Mouse (Mus musculus): ENCODE measurements around the gene Fam168b. TPM values are rescaled to one million over a fixed set of nuclear protein-coding genes. Genes with fewer than 3 reads are reported as not detected.

Fam168b gene
- polyA plus RNA-seq, 1 experiment, result 250 TPM

DNA sequence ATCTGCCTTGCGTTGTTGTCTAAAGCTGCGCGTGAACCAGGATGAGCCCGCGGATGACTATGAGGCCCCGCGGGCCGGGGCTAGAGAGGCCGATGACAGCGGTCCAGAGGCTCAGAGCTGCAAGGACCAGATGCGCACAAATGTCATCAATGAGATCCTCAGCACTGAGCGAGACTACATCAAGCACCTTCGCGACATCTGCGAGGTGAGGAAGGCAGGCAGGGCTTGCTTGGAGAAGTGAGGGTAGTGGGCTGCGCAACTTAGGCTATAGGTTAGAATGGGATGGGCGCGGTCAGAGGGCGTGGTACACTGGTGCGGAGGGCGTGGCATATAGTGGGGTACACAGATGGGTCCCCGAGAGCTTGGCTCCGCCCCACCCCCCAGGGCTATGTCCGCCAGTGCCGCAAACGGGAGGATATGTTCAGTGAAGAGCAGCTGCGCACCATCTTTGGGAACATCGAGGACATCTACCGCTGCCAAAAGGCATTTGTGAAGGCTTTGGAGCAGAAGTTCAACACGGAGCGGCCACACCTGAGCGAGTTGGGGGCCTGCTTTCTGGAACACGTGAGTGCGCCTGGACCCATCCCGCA lies 36.8 kb downstream of the Fam168b start:
- Histone ChIP-seq H3K4me3 (ENCODE audit: insufficient read depth, low read length) (no peak overlapping the region), H3K4me1 (ENCODE audit: control insufficient read depth, insufficient read depth, low read length) (peaks cover 7% of the 10 kb centered on the region), H3K27ac (ENCODE audit: insufficient read depth, low read length) (no peak overlapping the region)
- no peak for TF ChIP-seq POLR2A (IDR thresholded peaks at IDR 0.05; ENCODE audit: extremely low read depth, insufficient read depth, low read length)
- no peak for TF ChIP-seq CTCF (IDR thresholded peaks at IDR 0.05; ENCODE audit: extremely low read depth, insufficient read depth, low read length)

- peaks cover 7% of the 10 kb centered on the region for H3K4me1 ChIP-seq (ENCODE audit: control insufficient read depth, insufficient read depth, low read length)
- TF ChIP-seq POLR2A (IDR thresholded peaks at IDR 0.05; ENCODE audit: extremely low read depth, insufficient read depth, low read length) (no peak), CTCF (IDR thresholded peaks at IDR 0.05; ENCODE audit: extremely low read depth, insufficient read depth, low read length) (no peak)
- no peak overlapping the region; the same call in 1 of the 2 replicates for H3K27ac ChIP-seq (ENCODE audit: insufficient read depth, low read length)
- no peak overlapping the region for H3K4me3 ChIP-seq (ENCODE audit: insufficient read depth, low read length)
Measured at GRCm38 (mm10) chr1:34804863-34805262, 38.0 kb downstream of the Fam168b start.

- TF ChIP-seq POLR2A (IDR thresholded peaks at IDR 0.05; ENCODE audit: extremely low read depth, insufficient read depth, low read length) (peak; percentile 51; the same call in 1 of the 2 replicates), CTCF (IDR thresholded peaks at IDR 0.05; ENCODE audit: extremely low read depth, insufficient read depth, low read length) (no peak)
- Histone ChIP-seq H3K4me3 (ENCODE audit: insufficient read depth, low read length) (peak overlapping the region; percentile 55), H3K4me1 (ENCODE audit: control insufficient read depth, insufficient read depth, low read length) (peaks cover 12% of the 10 kb centered on the region), H3K27ac (ENCODE audit: insufficient read depth, low read length) (no peak overlapping the region)
Measured at GRCm38 (mm10) chr1:34802290-34802642, 40.6 kb downstream of the Fam168b start.

DNA sequence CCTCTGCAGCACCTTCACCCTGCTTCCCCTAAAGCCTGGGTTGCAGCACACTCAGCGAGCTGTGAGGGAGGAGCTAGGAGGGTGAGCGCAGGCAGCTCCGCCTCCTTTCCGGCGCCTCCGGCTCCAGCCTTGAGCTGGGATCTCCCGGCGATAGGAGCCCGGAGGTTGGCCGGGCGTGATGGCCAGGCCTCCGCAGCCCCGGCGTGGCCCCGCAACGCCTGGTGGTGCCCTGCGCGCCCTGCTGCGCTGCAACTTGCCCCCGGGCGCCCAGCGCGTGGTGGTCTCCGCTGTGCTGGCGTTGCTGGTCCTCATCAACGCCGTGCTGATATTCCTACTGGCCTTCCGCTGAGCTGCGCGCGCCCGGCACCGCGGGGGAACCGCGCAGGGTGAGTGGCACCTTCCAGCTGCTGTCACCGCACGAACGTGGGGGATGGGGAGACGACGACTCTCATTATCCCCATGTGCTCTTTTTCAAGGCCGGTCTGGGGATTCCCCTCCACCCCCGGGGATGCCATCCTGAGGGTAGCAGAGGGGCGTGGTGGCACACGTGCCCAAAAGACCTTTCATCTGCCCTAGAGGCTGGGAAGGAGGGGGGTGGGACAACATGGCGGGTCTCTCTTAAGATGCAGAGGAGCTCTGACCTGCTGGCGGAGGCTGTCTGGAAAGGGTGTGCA lies 41.1 kb downstream of the Fam168b start:
- peak overlapping the region; percentile 55 for H3K4me3 ChIP-seq (ENCODE audit: insufficient read depth, low read length)
- peak overlapping the region; percentile 92 for H3K27ac ChIP-seq (ENCODE audit: insufficient read depth, low read length)
- TF ChIP-seq POLR2A (IDR thresholded peaks at IDR 0.05; ENCODE audit: extremely low read depth, insufficient read depth, low read length) (peak; percentile 56; the same call in 1 of the 2 replicates), CTCF (IDR thresholded peaks at IDR 0.05; ENCODE audit: extremely low read depth, insufficient read depth, low read length) (no peak)
- peaks cover 12% of the 10 kb centered on the region for H3K4me1 ChIP-seq (ENCODE audit: control insufficient read depth, insufficient read depth, low read length)

DNA sequence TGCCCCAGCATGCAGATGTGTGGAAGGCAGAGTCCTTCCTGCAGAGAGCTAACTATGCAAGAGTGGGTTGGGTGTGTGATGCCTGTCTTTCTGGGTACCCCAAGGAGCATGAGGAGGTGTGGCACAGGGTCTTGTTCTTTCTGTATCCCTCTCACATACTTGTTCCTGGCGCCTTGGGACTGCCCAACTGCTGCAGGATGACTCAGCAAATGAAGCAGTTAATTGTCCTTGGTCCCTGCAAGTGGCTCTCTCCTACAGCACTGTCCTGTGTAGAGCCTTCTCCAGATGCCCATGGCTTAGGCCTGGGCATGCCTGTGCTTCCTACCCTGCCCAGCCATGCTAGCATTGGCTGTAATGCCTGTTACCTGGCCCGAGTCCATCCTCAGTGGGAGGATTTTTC lies 43.7 kb downstream of the Fam168b start:
- TF ChIP-seq POLR2A (IDR thresholded peaks at IDR 0.05; ENCODE audit: extremely low read depth, insufficient read depth, low read length), result no peak
- H3K27ac ChIP-seq (ENCODE audit: insufficient read depth, low read length), result no peak overlapping the region
- peaks cover 5% of the 10 kb centered on the region for H3K4me1 ChIP-seq (ENCODE audit: control insufficient read depth, insufficient read depth, low read length)
- no peak overlapping the region for H3K4me3 ChIP-seq (ENCODE audit: insufficient read depth, low read length)

DNA sequence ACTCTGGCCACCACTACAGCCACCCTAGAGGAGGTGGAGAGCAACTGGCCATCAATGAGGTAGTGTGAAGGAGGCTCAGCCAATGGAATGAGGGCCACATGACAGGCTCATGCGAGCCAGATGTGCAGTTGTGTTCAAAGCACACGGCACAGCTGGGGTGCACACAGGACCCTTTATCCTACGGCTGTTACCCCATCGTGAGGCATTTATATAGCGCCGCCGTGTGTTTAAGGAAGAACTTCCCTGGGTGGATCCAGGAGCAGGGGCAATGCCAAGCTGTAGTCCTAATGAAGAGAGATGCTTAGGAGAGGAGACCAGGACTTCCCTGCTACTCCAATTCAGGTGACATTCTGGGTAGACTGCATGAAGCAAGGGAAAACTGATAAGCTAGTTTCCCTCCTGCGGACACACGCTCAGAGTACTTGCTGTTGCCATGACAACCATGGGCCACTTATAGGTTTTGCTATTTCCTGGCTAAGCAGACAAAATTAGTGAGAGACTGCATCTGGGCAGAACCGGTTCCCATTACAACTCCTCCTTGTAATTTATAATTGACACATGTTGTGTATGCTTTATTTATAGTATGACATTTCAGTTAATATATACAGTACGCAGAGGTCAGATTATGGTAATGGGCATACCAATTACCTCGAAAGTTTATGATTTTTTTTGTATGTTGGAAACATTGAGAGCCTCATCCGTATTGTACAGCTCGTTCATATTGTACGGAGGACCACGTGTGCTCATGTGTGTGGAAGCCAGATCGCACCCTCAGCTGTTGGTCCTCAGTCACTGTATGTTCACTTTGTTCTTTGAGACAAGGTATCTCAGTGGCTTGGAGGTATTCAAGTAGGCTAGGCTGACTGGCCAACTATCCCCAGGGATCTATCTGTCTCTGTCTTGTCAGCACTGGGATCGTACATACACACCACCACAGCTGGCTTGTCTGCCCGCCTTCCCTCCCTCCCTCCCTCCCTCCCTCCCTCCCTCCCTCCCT lies 49.3 kb downstream of the Fam168b start:
- Histone ChIP-seq H3K4me1 (ENCODE audit: control insufficient read depth, insufficient read depth, low read length) (peaks cover 4% of the 10 kb centered on the region), H3K27ac (ENCODE audit: insufficient read depth, low read length) (no peak overlapping the region), H3K4me3 (ENCODE audit: insufficient read depth, low read length) (no peak overlapping the region)
- TF ChIP-seq CTCF (IDR thresholded peaks at IDR 0.05; ENCODE audit: extremely low read depth, insufficient read depth, low read length), result no peak
- TF ChIP-seq POLR2A (IDR thresholded peaks at IDR 0.05; ENCODE audit: extremely low read depth, insufficient read depth, low read length), result no peak

GRCm38 (mm10) chr1:34783538-34784161 lies 59.2 kb downstream of the Fam168b start:
- H3K27ac ChIP-seq (ENCODE audit: insufficient read depth, low read length), result no peak overlapping the region
- no peaks in the 10 kb centered on the region for H3K4me1 ChIP-seq (ENCODE audit: control insufficient read depth, insufficient read depth, low read length)
- TF ChIP-seq POLR2A (IDR thresholded peaks at IDR 0.05; ENCODE audit: extremely low read depth, insufficient read depth, low read length) (no peak), CTCF (IDR thresholded peaks at IDR 0.05; ENCODE audit: extremely low read depth, insufficient read depth, low read length) (no peak)
- no peak overlapping the region for H3K4me3 ChIP-seq (ENCODE audit: insufficient read depth, low read length)

DNA sequence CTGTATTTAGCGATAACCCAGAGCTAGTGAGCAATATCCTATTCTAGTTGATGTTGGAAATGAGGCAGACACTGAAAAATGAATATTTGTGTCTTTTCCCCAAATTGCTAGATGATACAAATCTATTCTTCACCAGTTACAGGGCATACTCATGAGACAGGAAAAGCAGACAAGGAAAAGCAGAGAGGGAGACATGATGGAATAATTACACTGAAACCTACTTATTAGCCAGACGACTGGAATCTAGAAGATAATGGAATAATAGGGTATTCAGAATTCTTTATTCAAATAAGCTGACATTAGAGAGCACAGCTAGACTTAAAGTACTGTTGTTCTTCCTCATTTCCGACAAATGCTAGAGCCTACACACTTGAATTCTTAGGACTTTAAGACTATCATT lies 67.0 kb downstream of the Fam168b start:
- TF ChIP-seq POLR2A (IDR thresholded peaks at IDR 0.05; ENCODE audit: extremely low read depth, insufficient read depth, low read length) (no peak), CTCF (IDR thresholded peaks at IDR 0.05; ENCODE audit: extremely low read depth, insufficient read depth, low read length) (no peak)
- Histone ChIP-seq H3K27ac (ENCODE audit: insufficient read depth, low read length) (no peak overlapping the region), H3K4me3 (ENCODE audit: insufficient read depth, low read length) (no peak overlapping the region), H3K4me1 (ENCODE audit: control insufficient read depth, insufficient read depth, low read length) (no peaks in the 10 kb centered on the region)

DNA sequence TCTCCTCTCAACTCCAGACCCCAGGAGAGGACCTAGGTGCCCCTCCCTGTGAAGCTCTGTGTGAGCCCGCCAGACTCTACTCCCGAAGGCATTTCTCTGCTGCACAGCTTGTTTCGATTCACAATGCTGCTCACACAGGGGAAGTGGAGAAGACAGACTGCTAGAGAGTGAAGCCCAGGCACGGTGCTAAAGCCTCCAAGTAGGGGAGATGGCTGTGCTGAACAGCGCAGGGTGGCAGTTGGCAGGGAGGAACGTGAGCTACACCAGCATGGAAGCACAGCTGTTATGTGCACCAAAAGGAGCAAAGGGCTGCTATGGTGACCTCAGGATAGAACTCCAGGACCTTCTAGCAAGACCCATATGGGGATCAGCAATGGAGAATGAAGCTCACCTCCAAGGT lies 74.0 kb downstream of the Fam168b start:
- TF ChIP-seq CTCF (IDR thresholded peaks at IDR 0.05; ENCODE audit: extremely low read depth, insufficient read depth, low read length), result no peak
- no peak for TF ChIP-seq POLR2A (IDR thresholded peaks at IDR 0.05; ENCODE audit: extremely low read depth, insufficient read depth, low read length)
- no peaks in the 10 kb centered on the region for H3K4me1 ChIP-seq (ENCODE audit: control insufficient read depth, insufficient read depth, low read length)
- H3K4me3 ChIP-seq (ENCODE audit: insufficient read depth, low read length), result no peak overlapping the region
- no peak overlapping the region for H3K27ac ChIP-seq (ENCODE audit: insufficient read depth, low read length)
